Comparison of ENCODE assay signal across 18 mouse cellular contexts in the genomic region with DNA sequence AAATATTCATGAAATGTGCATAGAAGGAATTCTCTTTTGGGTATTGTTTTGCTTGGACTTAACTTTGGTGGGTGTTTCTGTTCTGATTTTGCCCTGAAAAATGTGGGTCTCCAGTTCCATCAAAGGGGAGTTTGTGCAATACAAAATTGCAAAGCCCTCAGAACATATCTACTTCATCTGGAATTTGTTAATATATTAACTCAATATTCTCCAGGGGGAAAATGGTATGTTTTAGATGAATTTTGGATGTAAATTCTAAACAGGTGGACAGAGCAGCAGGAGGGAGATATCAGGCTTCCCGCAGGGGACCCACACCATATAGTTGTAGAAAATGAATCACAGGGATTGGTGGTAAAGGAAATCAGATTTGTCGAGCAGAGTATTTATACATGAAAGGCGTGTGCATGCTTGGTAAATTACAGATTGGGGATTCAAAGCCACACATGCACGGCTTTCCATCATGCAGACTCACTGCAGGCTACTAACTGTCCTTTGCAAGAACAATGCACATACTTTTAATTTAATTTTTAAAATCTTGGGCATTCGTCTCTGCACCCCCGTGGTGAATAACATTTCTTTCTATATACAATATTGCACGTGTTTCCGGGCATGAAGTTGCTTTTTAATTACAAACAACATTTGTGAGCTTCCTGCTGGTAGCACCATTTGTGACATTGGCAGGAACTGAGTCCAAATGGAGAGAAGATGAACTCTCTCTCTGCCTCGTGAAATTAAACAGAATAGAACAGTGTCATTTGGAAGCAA.
A peak's percentile ranks its signal among the peaks of the same experiment; 100 is the strongest.
DNase-seq lines count a peak whose midpoint lies in the region; ATAC-seq lines count a peak whose summit lies in the region.
"Had no signal": no experiment of that assay in that cellular context is flagged by ENCODE, and none has a peak within 500 bp of the region (broad histone marks: within the 10 kb centered on the region; RNA-seq: fewer than 3 reads in every experiment).

No protein-coding gene starts in this region.

- DNase-seq in brain, adult 2 months (ENCODE audit: low read depth, low spot score) = peak; percentile 83
- DNase-seq in cerebellum, adult 18-20 months = peak; percentile 59 to 64
- no peak for DNase-seq in spleen, adult 18-20 months
- DNase-seq in urinary bladder, postnatal 36 days (ENCODE audit: low spot score in 2 of 2) = no peak
- no peak for DNase-seq in lung, postnatal 25 days (ENCODE audit: low spot score)
- DNase-seq: kidney, adult 9 months; layer of hippocampus, adult 9-11 months; lung, postnatal 14 days; retina, postnatal 1 day had no signal

- no peaks in the 10 kb centered on the region for H3K9me3 ChIP-seq in hindbrain, embryonic 16.5 days (ENCODE audit: control insufficient read depth, low read length)
- H3K9me3 ChIP-seq in hindbrain, embryonic 13.5 days = no peaks in the 10 kb centered on the region
- no peaks in the 10 kb centered on the region for H3K9me3 ChIP-seq in embryonic facial prominence, embryonic 12.5 days
- H3K9me3 ChIP-seq: heart, embryonic 13.5 days; hindbrain, embryonic 10.5 days; limb, embryonic 12.5 days; midbrain, embryonic 12.5 days; neural tube, embryonic 13.5 days had no signal

- no peaks in the 10 kb centered on the region for H3K27me3 ChIP-seq in hindbrain, embryonic 16.5 days (replicated peaks; ENCODE audit: control insufficient read depth, insufficient read depth, low read length)
- H3K27me3 ChIP-seq in hindbrain, embryonic 13.5 days = no peaks in the 10 kb centered on the region
- no peaks in the 10 kb centered on the region for H3K27me3 ChIP-seq in embryonic facial prominence, embryonic 12.5 days
- H3K27me3 ChIP-seq: heart, embryonic 13.5 days; limb, embryonic 12.5 days; neural tube, embryonic 13.5 days had no signal

- H3K4me3 ChIP-seq in hindbrain, embryonic 16.5 days (ENCODE audit: low read length) = no peak overlapping the region
- no peak overlapping the region for H3K4me3 ChIP-seq in hindbrain, embryonic 13.5 days
- H3K4me3 ChIP-seq in embryonic facial prominence, embryonic 12.5 days = no peak overlapping the region
- H3K4me3 ChIP-seq: heart, embryonic 13.5 days; hindbrain, embryonic 10.5 days; limb, embryonic 12.5 days; midbrain, embryonic 12.5 days; neural tube, embryonic 13.5 days had no signal

- 0 out of 2 replicates have a peak, but pooled peaks cover 2% of the 10 kb centered on the region for H3K4me1 ChIP-seq in hindbrain, embryonic 16.5 days (ENCODE audit: control insufficient read depth, insufficient read depth, low read depth, low read length)
- peaks cover 20% of the 10 kb centered on the region for H3K4me1 ChIP-seq in hindbrain, embryonic 13.5 days (replicated peaks)
- peaks cover 14% of the 10 kb centered on the region; the same call in 1 of the 2 replicates for H3K4me1 ChIP-seq in embryonic facial prominence, embryonic 12.5 days

- WGBS in hindbrain, embryonic 16.5 days = 47% methylated on average over 9 of the region's 9 CpGs
- 63% methylated on average over 9 of the region's 9 CpGs for WGBS in hindbrain, embryonic 13.5 days
- WGBS in embryonic facial prominence, embryonic 12.5 days = 29% methylated on average over 9 of the region's 9 CpGs

- 0 out of 2 replicates have a peak overlapping the region, but pooled peaks have one; percentile 8 for H3K27ac ChIP-seq in hindbrain, embryonic 16.5 days (ENCODE audit: low read depth, low read length)
- H3K27ac ChIP-seq in hindbrain, embryonic 13.5 days = no peak overlapping the region
- peak overlapping the region; percentile 60; the same call in 1 of the 2 replicates for H3K27ac ChIP-seq in embryonic facial prominence, embryonic 12.5 days
- H3K27ac ChIP-seq: hindbrain, embryonic 10.5 days; limb, embryonic 12.5 days; midbrain, embryonic 12.5 days had no signal

- no peak overlapping the region for H3K4me2 ChIP-seq in hindbrain, embryonic 16.5 days (ENCODE audit: low read length)
- H3K4me2 ChIP-seq in hindbrain, embryonic 13.5 days = no peak overlapping the region
- 0 out of 2 replicates have a peak overlapping the region, but pooled peaks have one; percentile 9 for H3K4me2 ChIP-seq in embryonic facial prominence, embryonic 12.5 days (replicated peaks)
- H3K4me2 ChIP-seq: heart, embryonic 13.5 days; limb, embryonic 12.5 days; midbrain, embryonic 12.5 days; neural tube, embryonic 13.5 days had no signal

- ATAC-seq in hindbrain, embryonic 16.5 days = peak; percentile 57; the same call in 1 of the 2 replicates
- ATAC-seq in hindbrain, embryonic 13.5 days (ENCODE audit: low FRiP score) = no peak
- 0 out of 2 replicates have a peak, but pooled peaks have one; percentile 29 for ATAC-seq in embryonic facial prominence, embryonic 12.5 days (ENCODE audit: insufficient number of reproducible peaks, insufficient read depth, low FRiP score, low TSS enrichment)
- ATAC-seq: CD4-positive, CD25-positive, alpha-beta regulatory T cell, adult 4 months had no signal

- H3K9ac ChIP-seq in hindbrain, embryonic 16.5 days (ENCODE audit: low read depth, low read length) = no peak overlapping the region
- H3K9ac ChIP-seq in hindbrain, embryonic 13.5 days = no peak overlapping the region
- no peak overlapping the region for H3K9ac ChIP-seq in embryonic facial prominence, embryonic 12.5 days
- H3K9ac ChIP-seq: heart, embryonic 13.5 days; limb, embryonic 12.5 days; midbrain, embryonic 12.5 days; neural tube, embryonic 13.5 days had no signal

- H3K36me3 ChIP-seq in hindbrain, embryonic 16.5 days (ENCODE audit: control insufficient read depth, insufficient read depth, low read length) = no peaks in the 10 kb centered on the region
- no peaks in the 10 kb centered on the region for H3K36me3 ChIP-seq in hindbrain, embryonic 13.5 days
- H3K36me3 ChIP-seq in embryonic facial prominence, embryonic 12.5 days = no peaks in the 10 kb centered on the region
- H3K36me3 ChIP-seq: heart, embryonic 13.5 days; hindbrain, embryonic 10.5 days; limb, embryonic 12.5 days; midbrain, embryonic 12.5 days; neural tube, embryonic 13.5 days had no signal

Comparison
In these comparisons a context has a peak if more than half of its experiments do, and no peak if none do; other contexts are left out.
1. DNase-seq: peak in brain, adult 2 months (single experiment) and cerebellum, adult 18-20 months (2 of 2); none in spleen, adult 18-20 months (0 of 2), urinary bladder, postnatal 36 days (0 of 2) and lung, postnatal 25 days (single experiment).